Mouse (Mus musculus) E14TG2a.4 (cell line): ENCODE results near the gene Scrg1.

Experiments used
- CTCF ChIP-seq: conservative IDR thresholded peaks from 2 replicates; pipeline ENCODE4 v1.5.1; 2014; ENCODE audit warnings: low read length
- NANOG ChIP-seq: IDR thresholded peaks from 2 replicates; pipeline ENCODE4 v1.6.1; 2014; ENCODE audit warnings: borderline replicate concordance, low read length, mixed read lengths

- TF ChIP-seq CTCF (peak; percentile 53), NANOG (no peak)
These were observed 26.4 kb upstream of the Scrg1 start for GRCm38 (mm10) chr8:57429166-57429887.
